Mouse (Mus musculus) 3T3-L1 (cell line): ENCODE measurements around the gene Lrr1.
"Not testable (repeated sequence)": the region's sequence is repeated elsewhere in the genome, so short reads cannot be mapped to it uniquely, and the experiment has no call there.

Experiments
- DNase-seq: peaks from one replicate; pipeline ENCODE4 v3.0.0-alpha.2; 2015; ENCODE audit warnings: low read depth, low spot score

Lrr1 gene

DNA sequence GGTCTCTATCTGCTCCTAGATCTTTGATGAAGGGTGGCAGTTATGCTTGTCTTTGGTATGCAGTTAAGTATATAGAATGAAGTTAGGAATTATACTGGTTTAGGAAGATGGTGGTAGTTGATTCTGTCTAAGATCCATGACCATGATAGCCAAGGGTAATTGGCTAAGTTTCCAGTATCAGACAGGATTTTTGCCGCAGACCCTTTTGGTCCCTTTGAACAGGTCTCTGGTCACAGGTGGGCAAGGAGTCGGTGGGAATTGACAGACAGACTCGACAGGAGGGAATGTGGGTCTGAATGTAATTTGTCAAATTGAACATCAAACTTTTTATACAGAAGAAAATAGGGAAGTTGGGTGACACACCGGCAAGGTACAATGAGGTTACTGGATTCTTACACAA, 5.0 kb upstream of the Lrr1 start:
- DNase-seq = not testable (repeated sequence)

DNA sequence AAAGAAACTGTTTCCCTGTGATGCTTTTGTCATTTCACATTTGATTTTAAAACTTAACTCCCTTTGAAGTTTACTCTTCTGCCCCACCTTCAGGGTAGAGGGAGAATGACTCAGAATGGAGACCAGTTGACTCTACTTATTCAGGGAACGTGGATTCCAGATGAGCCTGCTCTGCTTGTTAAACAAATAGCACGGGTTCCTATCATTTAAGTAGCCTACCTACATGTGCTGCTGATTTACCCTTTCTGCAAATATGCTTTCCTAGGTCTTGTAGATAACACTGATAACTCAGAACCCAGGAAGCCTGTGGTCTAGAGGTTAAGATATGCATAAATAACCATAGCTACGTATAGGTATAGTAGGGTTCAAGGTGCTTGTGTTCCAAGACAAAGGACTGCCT, 3.7 kb upstream of the Lrr1 start:
- DNase-seq = peak; percentile 32

- not testable (repeated sequence) for DNase-seq
Observed at GRCm38 (mm10) chr12:69166861-69167581, 1.6 kb upstream of the Lrr1 start.

DNA sequence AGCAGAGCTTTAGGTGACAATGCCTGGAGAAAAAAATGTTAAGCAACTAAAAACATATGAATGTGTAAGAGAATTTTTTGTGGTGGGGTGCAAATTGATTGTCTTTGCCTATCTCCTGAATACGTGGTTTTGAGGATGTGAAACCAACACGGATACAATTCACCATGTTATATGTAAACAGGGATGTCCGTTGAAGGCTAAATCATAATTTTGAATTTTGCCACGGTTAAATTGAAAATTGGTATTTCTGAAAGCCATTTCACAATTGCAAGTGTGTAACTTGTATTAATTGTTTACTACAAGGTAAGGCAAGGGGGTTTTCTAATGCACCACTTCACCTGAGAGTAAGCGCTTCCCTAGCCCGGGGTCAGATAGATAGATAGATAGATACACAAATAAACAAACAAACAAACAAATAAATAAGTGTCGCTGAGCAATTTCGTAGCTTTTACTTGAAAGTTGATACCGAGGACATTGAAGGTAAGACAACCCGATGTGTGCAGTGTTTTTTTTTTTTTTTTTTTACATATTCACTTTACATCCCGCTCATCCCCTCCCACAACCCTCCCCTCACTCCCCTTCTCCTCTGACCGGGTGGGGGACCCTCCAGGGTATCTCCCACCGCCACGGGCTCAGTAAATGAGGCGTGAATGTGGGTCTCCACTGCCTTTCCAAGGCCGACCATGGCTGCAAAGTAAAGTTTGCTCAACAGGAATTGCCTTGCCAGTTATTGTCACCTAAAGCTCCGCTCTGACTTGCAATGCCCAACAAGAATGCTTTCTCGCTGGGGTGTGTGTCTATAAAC, 756 bp upstream of the Lrr1 start:
- DNase-seq = no peak

DNA sequence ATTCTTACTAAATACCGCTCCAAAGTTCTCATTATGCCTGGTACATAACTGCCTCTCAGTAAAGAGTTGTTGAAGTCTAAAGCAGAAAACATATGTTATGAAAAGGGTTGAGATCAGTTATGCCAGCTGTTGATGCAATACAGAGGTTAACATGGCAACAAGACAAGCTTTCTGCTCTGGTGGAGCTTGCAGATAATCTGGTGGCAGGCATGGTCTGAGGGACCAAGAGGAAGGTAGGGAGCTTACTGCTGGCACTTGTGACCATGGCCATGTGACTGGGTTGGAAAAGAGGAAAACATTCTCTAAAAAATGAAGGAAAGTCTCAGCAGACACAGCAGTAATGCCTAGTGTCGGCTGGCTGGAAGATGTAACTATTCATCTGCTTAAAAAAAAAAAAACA, 2.7 kb downstream of the Lrr1 start:
- no peak for DNase-seq

GRCm38 (mm10) chr12:69175975-69176374, 7.4 kb downstream of the Lrr1 start:
- DNase-seq = no peak

GRCm38 (mm10) chr12:69177526-69177925, 8.9 kb downstream of the Lrr1 start:
- no peak for DNase-seq

GRCm38 (mm10) chr12:69179371-69179770, 10.8 kb downstream of the Lrr1 start:
- no peak for DNase-seq

- DNase-seq = no peak
Observed at GRCm38 (mm10) chr12:69181800-69182199, 13.2 kb downstream of the Lrr1 start.

GRCm38 (mm10) chr12:69183583-69184308, 15.1 kb downstream of the Lrr1 start, which contains the start of the genes Rpl36al and Mgat2:
Rpl36al (minus strand) TSS chr12:69184083.
Mgat2 (plus strand) TSS chr12:69184157.
- DNase-seq = peak; percentile 98

DNA sequence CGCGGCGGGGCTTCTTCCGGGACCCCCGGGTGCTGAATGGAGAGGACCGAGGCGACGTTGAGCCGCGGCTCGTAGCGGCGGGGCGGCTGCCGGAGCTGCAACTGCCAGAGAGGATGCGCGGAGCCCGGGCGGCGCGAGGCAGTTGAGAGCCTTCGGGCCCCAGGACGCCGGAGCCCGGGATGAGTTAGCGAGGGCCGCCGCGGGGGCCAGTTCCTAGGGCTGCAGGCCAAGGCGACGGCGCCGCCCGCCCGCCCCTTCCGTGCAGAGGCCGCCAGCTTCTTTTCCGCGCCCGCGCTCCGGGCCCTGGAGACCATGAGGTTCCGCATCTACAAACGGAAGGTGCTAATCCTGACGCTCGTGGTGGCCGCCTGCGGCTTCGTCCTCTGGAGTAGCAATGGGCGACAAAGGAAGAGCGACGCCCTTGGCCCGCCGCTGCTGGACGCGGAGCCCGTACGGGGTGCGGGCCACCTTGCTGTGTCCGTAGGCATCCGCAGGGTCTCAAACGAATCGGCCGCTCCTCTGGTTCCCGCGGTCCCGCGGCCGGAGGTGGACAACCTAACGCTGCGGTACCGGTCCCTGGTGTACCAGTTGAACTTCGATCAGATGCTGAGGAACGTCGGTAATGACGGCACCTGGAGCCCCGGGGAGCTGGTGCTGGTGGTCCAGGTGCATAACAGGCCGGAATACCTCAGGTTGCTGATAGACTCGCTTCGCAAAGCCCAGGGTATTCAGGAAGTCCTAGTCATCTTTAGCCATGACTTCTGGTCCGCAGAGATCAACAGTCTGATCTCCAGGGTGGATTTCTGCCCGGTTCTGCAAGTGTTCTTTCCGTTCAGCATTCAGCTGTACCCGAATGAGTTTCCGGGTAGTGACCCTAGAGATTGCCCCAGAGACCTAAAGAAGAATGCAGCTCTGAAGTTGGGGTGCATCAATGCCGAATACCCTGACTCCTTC, 16.0 kb downstream of the Lrr1 start:
- peak; percentile 39 for DNase-seq

GRCm38 (mm10) chr12:69185371-69185770, 16.8 kb downstream of the Lrr1 start:
- DNase-seq = no peak

- no peak for DNase-seq
Observed at GRCm38 (mm10) chr12:69186811-69187471, 18.3 kb downstream of the Lrr1 start.

GRCm38 (mm10) chr12:69190074-69190473, 21.5 kb downstream of the Lrr1 start:
- no peak for DNase-seq

GRCm38 (mm10) chr12:69190522-69190921, 21.9 kb downstream of the Lrr1 start:
- peak; percentile 34 for DNase-seq

- no peak for DNase-seq
Observed at GRCm38 (mm10) chr12:69191396-69191795, 22.8 kb downstream of the Lrr1 start.

DNA sequence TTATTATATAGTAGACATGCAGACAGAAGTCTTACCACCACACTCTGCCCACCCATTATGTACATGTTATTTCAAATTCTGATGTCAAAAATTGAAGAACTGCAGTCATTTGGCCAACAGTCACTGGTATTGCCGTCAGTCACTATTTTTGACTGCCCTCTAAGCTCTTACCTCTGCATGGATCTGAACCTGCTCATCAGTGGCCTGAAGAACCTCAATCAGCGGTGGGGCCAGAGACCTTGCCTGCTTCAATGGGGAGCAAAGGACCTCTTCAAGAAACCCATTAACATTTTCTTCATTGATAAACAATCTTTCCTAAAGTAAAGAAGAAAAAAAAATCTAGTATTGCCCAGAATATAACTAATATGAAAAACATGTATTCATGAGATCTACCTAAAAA, 24.0 kb downstream of the Lrr1 start:
- DNase-seq = no peak

DNA sequence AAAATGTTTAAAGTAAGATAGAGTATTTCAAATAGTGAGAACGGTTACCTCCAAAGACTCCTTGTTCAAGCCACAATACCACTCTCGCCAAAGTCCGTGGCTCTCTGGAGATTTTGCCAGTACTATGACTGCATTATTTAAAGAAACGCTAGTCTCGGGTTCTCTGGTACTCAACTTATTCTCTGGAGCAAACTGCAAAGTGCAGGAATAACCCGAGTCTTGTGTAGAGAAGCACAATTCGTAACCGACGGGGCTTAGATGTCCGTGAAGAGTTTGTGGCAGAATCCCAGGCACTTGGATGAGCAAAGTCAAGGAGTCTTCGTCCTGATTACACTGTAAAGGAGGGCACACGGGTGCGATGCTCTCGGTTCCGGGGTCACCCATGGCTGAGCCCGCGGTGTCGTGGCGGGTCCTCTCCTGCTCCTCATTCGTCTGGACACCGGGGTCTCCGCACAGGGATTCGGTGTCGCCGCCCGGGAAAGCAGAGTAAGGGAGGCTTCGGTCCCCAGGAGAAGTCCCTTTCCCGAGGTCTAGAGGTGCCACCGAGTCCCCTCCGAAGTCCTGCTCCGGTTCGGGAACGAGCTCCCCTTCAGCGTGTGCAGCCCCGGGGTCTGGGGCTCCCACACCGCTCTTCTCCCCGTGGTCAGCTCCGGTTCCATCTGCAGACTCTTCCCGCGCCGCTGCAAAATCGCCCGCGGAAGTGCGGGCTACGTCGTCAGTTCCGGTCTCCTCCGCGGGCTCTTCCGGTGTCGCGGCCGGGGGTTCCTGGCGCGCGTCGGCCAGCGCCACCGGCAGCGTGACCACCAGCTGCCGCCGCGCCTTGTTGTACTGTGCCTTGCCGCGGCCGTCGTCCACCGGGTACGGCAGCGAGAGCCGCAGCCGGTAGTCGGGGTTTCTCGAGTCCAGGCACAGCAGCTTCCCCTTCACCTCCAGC, 28.1 kb downstream of the Lrr1 start, which contains the start of gene Gm49383:
Gm49383 (minus strand) TSS at position 661 of the 934 bp plus-strand sequence.
- peak; percentile 73 for DNase-seq
